Mouse (Mus musculus): ENCODE data around the gene Ripor3.

DNA sequence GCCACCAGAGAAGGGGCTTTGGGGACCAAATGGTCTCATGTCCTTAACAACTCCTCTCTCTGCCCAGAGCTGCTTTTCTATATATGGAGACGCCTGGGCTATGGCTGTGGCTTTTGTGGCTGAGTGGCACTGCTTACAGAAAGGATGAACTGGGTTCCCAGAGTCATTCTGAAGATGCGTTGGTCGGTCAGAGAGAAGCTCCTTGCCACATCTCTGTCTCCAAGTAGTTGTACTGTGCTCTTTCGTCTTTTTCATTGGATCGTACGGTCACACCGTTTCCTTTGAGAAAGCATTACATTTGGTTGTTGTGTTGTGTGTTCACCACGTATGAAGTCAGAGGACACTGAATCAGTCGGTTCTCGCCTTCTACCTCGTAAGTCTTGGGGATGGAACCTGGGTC lies 69.8 kb downstream of the Ripor3 start:
- no peak for TF ChIP-seq GATA1 (IDR thresholded peaks at IDR 0.05; ENCODE audit: low read length)
- no peak for TF ChIP-seq TAL1 (IDR thresholded peaks at IDR 0.05; ENCODE audit: low read length)

All from erythroblast, embryonic 14.5 days (primary cell).